Mouse (Mus musculus) megakaryocyte-erythroid progenitor cell, adult 5 weeks (primary cell): ENCODE results near the gene Tpbpb. TPM values are rescaled to one million over a fixed set of nuclear protein-coding genes. Genes with fewer than 3 reads are reported as not detected.

Experiments
- polyA plus RNA-seq: library from polyadenylated mRNA; stranded (reverse); fragments of >175 nt; gene quantifications from 2 replicates; pipeline ENCODE4 v1.2.3, GENCODE M21; 2012

Tpbpb gene
- not detected in 2 replicates for polyA plus RNA-seq

DNA sequence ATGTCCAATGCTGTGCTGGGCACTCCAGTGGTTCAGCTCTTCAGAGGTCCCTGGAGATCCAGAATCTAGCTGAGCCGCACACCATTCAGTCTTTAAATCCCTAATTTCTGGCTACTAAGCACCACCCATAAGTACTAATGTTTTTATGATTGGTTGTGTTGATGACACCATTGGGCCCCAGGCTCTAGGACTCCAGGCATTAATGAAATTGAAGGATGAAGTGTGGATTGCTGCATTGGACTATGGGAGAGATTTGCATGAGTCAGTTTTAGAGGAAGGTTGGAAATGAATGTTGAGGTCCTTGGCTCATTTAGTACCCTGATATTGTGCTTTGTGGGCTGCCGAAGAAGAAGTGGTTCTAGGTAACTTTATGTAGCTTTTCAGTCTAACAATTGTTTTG lies at the start of gene Tpbpb:
Tpbpb (minus strand) TSS at position 101 of the 400 bp plus-strand sequence.

DNA sequence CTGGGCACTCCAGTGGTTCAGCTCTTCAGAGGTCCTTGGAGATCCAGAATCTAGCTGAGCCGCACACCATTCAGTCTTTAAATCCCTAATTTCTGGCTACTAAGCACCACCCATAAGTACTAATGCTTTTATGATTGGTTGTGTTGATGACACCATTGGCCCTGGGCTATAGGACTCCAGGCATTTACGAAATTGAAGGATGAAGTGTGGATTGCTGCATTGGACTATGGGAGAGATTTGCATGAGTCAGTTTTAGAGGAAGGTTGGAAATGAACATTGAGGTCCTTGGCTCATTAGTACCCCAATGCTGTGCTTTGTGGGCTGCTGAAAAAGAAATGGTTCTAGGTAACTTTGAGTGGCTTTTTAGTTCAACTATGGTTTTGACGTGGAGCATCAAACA lies 37.2 kb upstream of the Tpbpb start, which contains the start of gene Tpbpa:
Tpbpa (minus strand) TSS at position 101 of the 400 bp plus-strand sequence.

DNA sequence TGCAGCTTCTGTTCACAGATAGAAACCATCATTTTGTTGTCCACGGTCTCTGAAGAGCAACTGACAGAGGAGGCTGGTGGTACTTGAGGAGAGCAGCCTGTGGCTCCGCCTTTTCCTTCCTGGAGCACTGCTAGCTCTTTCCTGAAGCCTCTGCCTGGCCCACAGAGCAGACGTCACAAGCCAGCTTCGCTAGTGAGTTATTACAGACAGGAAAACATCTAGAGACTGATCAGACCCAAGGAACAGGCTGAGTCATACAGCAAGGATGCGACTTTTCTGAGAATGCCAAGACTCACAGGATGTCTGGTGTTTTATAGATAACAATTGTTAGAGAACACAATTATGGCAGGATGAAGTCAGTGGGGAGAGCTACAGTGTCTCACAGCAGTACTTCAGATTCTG lies 31.8 kb upstream of the Tpbpb start, which contains the start of the genes Gm49391 and Ctla2a:
Gm49391 (minus strand) TSS at position 72 of the 402 bp plus-strand sequence.
Ctla2a (minus strand) TSS at position 126 of the 402 bp plus-strand sequence.

DNA sequence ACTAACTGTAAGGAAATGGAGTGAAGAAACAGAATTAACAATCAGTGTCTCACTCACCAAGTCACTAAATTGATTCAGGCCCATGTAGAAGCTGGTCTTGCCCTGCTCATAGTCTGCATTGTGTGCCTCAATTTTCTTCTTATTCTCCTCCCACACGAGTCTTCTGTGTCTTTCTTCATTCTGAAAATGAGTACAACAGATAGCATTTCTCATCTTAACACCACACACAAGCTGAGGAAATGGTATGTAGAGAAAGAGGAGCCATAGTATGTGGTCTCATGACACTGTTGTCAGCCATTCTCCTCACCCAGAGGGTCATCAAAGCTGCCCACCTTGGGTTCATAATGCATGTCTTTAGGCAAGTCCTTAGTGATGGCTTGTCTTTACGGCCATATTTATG lies 30.8 kb upstream of the Tpbpb start, which contains the start of gene Gm49393:
Gm49393 (minus strand) TSS at position 101 of the 400 bp plus-strand sequence.

DNA sequence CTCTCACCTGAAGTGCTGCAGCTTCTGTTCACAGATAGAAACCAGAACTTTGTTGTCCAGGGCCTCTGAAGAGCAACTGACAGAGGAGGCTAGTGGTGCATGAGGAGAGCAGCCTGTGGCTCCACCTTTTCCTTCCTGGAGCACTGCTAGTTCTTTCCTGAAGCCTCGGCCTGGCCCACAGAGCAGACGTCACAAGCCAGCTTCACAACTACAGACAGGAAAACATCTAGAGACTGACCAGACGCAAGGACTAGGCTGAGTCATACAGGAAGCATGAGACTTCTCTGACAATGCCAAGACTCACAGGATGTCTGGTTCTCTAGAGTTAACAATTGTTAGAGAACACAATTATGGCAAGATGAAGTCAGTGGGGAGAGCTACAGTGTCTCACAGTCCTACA lies 7.4 kb downstream of the Tpbpb start, which contains the start of gene Ctla2b:
Ctla2b (minus strand) TSS at position 120 of the 400 bp plus-strand sequence.

DNA sequence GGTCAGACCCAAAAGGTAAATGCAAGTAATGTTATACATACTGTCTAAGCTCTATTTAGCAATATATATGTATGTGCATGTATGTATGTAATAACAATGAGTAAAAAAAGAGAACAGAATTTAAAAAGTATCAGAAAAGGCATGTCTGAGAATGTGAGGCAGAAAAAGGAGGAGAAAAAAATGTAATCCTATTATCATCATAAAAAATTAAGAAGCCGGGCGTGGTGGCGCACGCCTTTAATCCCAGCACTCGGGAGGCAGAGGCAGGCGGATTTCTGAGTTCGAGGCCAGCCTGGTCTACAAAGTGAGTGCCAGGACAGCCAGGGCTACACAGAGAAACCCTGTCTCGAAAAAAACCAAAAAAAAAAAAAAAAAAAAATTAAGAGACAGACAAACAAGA lies 7.9 kb downstream of the Tpbpb start, which contains the start of gene Gm49392:
Gm49392 (minus strand) TSS at position 101 of the 400 bp plus-strand sequence.

DNA sequence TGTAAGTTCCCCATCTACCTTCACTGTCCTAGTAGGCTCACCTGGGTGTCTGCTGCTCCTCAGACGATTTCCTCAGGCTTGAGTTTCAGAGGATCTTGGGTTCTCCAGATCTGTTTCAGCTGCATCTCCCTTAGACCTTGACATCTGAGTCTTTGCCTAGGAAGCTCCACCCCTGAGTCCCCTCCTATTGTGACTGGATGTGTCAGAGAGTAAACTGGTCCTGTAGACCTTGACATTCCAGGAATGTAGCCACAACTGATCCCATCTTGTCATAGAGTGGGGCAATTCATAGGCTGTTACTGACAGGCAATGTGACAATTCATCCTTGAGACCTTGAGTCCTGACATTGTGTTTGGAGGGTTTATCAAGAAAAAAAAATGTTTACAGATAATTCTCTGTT lies 40.4 kb downstream of the Tpbpb start, which contains the start of gene 4930486L24Rik:
4930486L24Rik (minus strand) TSS at position 195 of the 400 bp plus-strand sequence.

Other genes with a start within 250 kb of the Tpbpb start
- gene BC051665, start 118.5 kb downstream of the Tpbpb start, polyA plus RNA-seq = not detected in 2 replicates
- not detected in 2 replicates for gene Ctsll3, start 102.0 kb downstream of the Tpbpb start, polyA plus RNA-seq
- gene 4930486L24Rik, start 40.4 kb downstream of the Tpbpb start, polyA plus RNA-seq = not detected in 2 replicates
- 0.39 TPM in 2 replicates for gene Gm49392, start 8.0 kb downstream of the Tpbpb start, polyA plus RNA-seq
- gene Ctla2b, start 7.4 kb downstream of the Tpbpb start, polyA plus RNA-seq = 0.53 and 0.96 TPM in 2 replicates
- gene Gm49393, start 30.7 kb upstream of the Tpbpb start, polyA plus RNA-seq = not detected in 2 replicates
- not detected in 2 replicates for gene Gm49391, start 31.7 kb upstream of the Tpbpb start, polyA plus RNA-seq
- gene Ctla2a, start 31.7 kb upstream of the Tpbpb start, polyA plus RNA-seq = 15.8 and 17.1 TPM in 2 replicates
- not detected in 2 replicates for gene Tpbpa, start 37.1 kb upstream of the Tpbpb start, polyA plus RNA-seq
- gene Ctsj, start 101.1 kb upstream of the Tpbpb start, polyA plus RNA-seq = not detected in 2 replicates
- gene Ctsq, start 135.8 kb upstream of the Tpbpb start, polyA plus RNA-seq = not detected in 2 replicates